Mouse (Mus musculus): ENCODE results near the gene Sdhb. TPM values are rescaled to one million over a fixed set of nuclear protein-coding genes. Genes with fewer than 3 reads are reported as not detected.

Gene Sdhb
- polyA plus RNA-seq, 1 experiment from 2014 or later = 807 TPM

GRCm38 (mm10) chr4:140962207-140962909, 1.4 kb downstream of the Sdhb start:
- H3K27ac ChIP-seq (replicated peaks) = peak overlapping the region; percentile 89
- ATAC-seq (ENCODE audit: extremely low read depth, insufficient number of reproducible peaks, low FRiP score, low TSS enrichment) = no peak

GRCm38 (mm10) chr4:140962950-140963349, 1.9 kb downstream of the Sdhb start:
- Histone ChIP-seq H3K27me3 (replicated peaks) (no peaks in the 10 kb centered on the region), H3K4me3 (peak overlapping the region; percentile 96), H3K27ac (replicated peaks) (peak overlapping the region; percentile 54), H3K9ac (peak overlapping the region; percentile 50; the same call in 1 of the 2 replicates), H3K4me2 (peak overlapping the region; percentile 97), H3K4me1 (peaks cover 43% of the 10 kb centered on the region), H3K36me3 (peaks cover 28% of the 10 kb centered on the region), H3K9me3 (no peaks in the 10 kb centered on the region)
- no peak for ATAC-seq (ENCODE audit: extremely low read depth, insufficient number of reproducible peaks, low FRiP score, low TSS enrichment)
- 30% methylated on average over 5 of the region's 5 CpGs for WGBS

More at GRCm38 (mm10) chr4:140962207-140962909, 1.4 kb downstream of the Sdhb start:
- peak overlapping the region; percentile 96 for H3K4me3 ChIP-seq
- H3K9me3 ChIP-seq = no peaks in the 10 kb centered on the region
- peaks cover 48% of the 10 kb centered on the region for H3K4me1 ChIP-seq
- H3K36me3 ChIP-seq = peaks cover 22% of the 10 kb centered on the region
- peak overlapping the region; percentile 97 for H3K4me2 ChIP-seq
- no peaks in the 10 kb centered on the region for H3K27me3 ChIP-seq (replicated peaks)
- H3K9ac ChIP-seq = peak overlapping the region; percentile 98
- 61% methylated on average over 8 of the region's 8 CpGs for WGBS

GRCm38 (mm10) chr4:140963941-140964597, 3.1 kb downstream of the Sdhb start:
- no peak for ATAC-seq (ENCODE audit: extremely low read depth, insufficient number of reproducible peaks, low FRiP score, low TSS enrichment)
- Histone ChIP-seq H3K27me3 (replicated peaks) (no peaks in the 10 kb centered on the region), H3K36me3 (peaks cover 38% of the 10 kb centered on the region), H3K4me2 (no peak overlapping the region), H3K9me3 (no peaks in the 10 kb centered on the region), H3K27ac (replicated peaks) (no peak overlapping the region), H3K4me3 (no peak overlapping the region), H3K9ac (peak overlapping the region; percentile 21), H3K4me1 (peaks cover 38% of the 10 kb centered on the region)
- WGBS = 77% methylated on average over 9 of the region's 9 CpGs

GRCm38 (mm10) chr4:140964620-140965019, 3.6 kb downstream of the Sdhb start:
- no peak overlapping the region for H3K4me3 ChIP-seq
- H3K9me3 ChIP-seq = no peaks in the 10 kb centered on the region
- no peaks in the 10 kb centered on the region for H3K27me3 ChIP-seq (replicated peaks)
- no peak overlapping the region for H3K27ac ChIP-seq (replicated peaks)
- H3K4me2 ChIP-seq = no peak overlapping the region
- WGBS = 24% methylated on average over 7 of the region's 7 CpGs
- no peak overlapping the region; the same call in 1 of the 2 replicates for H3K9ac ChIP-seq
- H3K36me3 ChIP-seq = peaks cover 43% of the 10 kb centered on the region
- no peak for ATAC-seq (ENCODE audit: extremely low read depth, insufficient number of reproducible peaks, low FRiP score, low TSS enrichment)
- peaks cover 37% of the 10 kb centered on the region for H3K4me1 ChIP-seq

- no peaks in the 10 kb centered on the region for H3K27me3 ChIP-seq (replicated peaks)
- no peak overlapping the region for H3K9ac ChIP-seq
- no peak for ATAC-seq (ENCODE audit: extremely low read depth, insufficient number of reproducible peaks, low FRiP score, low TSS enrichment)
- H3K4me3 ChIP-seq = no peak overlapping the region
- peaks cover 21% of the 10 kb centered on the region for H3K4me1 ChIP-seq
- H3K36me3 ChIP-seq = peaks cover 73% of the 10 kb centered on the region
- H3K4me2 ChIP-seq = no peak overlapping the region
- no peaks in the 10 kb centered on the region for H3K9me3 ChIP-seq
- H3K27ac ChIP-seq (replicated peaks) = no peak overlapping the region
- WGBS = 80% methylated on average over 11 of the region's 11 CpGs
Observed at GRCm38 (mm10) chr4:140967386-140968159, 6.6 kb downstream of the Sdhb start.

GRCm38 (mm10) chr4:140971691-140972090, 10.7 kb downstream of the Sdhb start:
- ATAC-seq (ENCODE audit: extremely low read depth, insufficient number of reproducible peaks, low FRiP score, low TSS enrichment) = no peak
- Histone ChIP-seq H3K4me2 (no peak overlapping the region), H3K27ac (replicated peaks) (no peak overlapping the region), H3K4me1 (no peaks in the 10 kb centered on the region), H3K9me3 (no peaks in the 10 kb centered on the region), H3K4me3 (no peak overlapping the region), H3K27me3 (replicated peaks) (no peaks in the 10 kb centered on the region), H3K9ac (no peak overlapping the region), H3K36me3 (peaks cover 99% of the 10 kb centered on the region)
- 86% methylated on average over 13 of the region's 13 CpGs for WGBS

GRCm38 (mm10) chr4:140974408-140974807, 13.4 kb downstream of the Sdhb start:
- no peak for ATAC-seq (ENCODE audit: extremely low read depth, insufficient number of reproducible peaks, low FRiP score, low TSS enrichment)
- no peaks in the 10 kb centered on the region for H3K9me3 ChIP-seq
- H3K4me3 ChIP-seq = no peak overlapping the region
- no peaks in the 10 kb centered on the region for H3K27me3 ChIP-seq (replicated peaks)
- 92% methylated on average over 6 of the region's 6 CpGs for WGBS
- no peak overlapping the region for H3K4me2 ChIP-seq
- H3K4me1 ChIP-seq = peaks cover 11% of the 10 kb centered on the region; the same call in 1 of the 2 replicates
- H3K36me3 ChIP-seq = peaks cover 100% of the 10 kb centered on the region
- H3K9ac ChIP-seq = no peak overlapping the region
- no peak overlapping the region for H3K27ac ChIP-seq (replicated peaks)

GRCm38 (mm10) chr4:140975356-140975755, 14.4 kb downstream of the Sdhb start:
- H3K36me3 ChIP-seq = peaks cover 100% of the 10 kb centered on the region
- no peaks in the 10 kb centered on the region for H3K9me3 ChIP-seq
- H3K4me1 ChIP-seq = peaks cover 11% of the 10 kb centered on the region; the same call in 1 of the 2 replicates
- no peaks in the 10 kb centered on the region for H3K27me3 ChIP-seq (replicated peaks)
- H3K4me2 ChIP-seq = no peak overlapping the region
- H3K9ac ChIP-seq = peak overlapping the region; percentile 7; the same call in 1 of the 2 replicates
- no peak for ATAC-seq (ENCODE audit: extremely low read depth, insufficient number of reproducible peaks, low FRiP score, low TSS enrichment)
- H3K4me3 ChIP-seq = no peak overlapping the region
- WGBS = 93% methylated on average over 7 of the region's 7 CpGs
- no peak overlapping the region for H3K27ac ChIP-seq (replicated peaks)

- ATAC-seq (ENCODE audit: extremely low read depth, insufficient number of reproducible peaks, low FRiP score, low TSS enrichment) = no peak
- H3K27me3 ChIP-seq (replicated peaks) = no peaks in the 10 kb centered on the region
- 83% methylated on average over 10 of the region's 10 CpGs for WGBS
Observed at GRCm38 (mm10) chr4:140977278-140977677, 16.3 kb downstream of the Sdhb start.

GRCm38 (mm10) chr4:140977886-140978692, 17.1 kb downstream of the Sdhb start:
- Histone ChIP-seq H3K9me3 (peaks cover 7% of the 10 kb centered on the region; the same call in 1 of the 2 replicates), H3K27me3 (replicated peaks) (no peaks in the 10 kb centered on the region), H3K36me3 (peaks cover 84% of the 10 kb centered on the region), H3K4me3 (no peak overlapping the region), H3K9ac (no peak overlapping the region), H3K4me2 (no peak overlapping the region), H3K4me1 (peaks cover 15% of the 10 kb centered on the region), H3K27ac (replicated peaks) (no peak overlapping the region)
- ATAC-seq (ENCODE audit: extremely low read depth, insufficient number of reproducible peaks, low FRiP score, low TSS enrichment) = no peak
- 85% methylated on average over 14 of the region's 14 CpGs for WGBS

More at GRCm38 (mm10) chr4:140977278-140977677, 16.3 kb downstream of the Sdhb start:
- Histone ChIP-seq H3K9ac (no peak overlapping the region), H3K36me3 (peaks cover 93% of the 10 kb centered on the region), H3K4me1 (peaks cover 11% of the 10 kb centered on the region; the same call in 1 of the 2 replicates), H3K27ac (replicated peaks) (no peak overlapping the region), H3K9me3 (peaks cover 7% of the 10 kb centered on the region; the same call in 1 of the 2 replicates), H3K4me3 (no peak overlapping the region), H3K4me2 (no peak overlapping the region)
